Mouse (Mus musculus): Measurements from ENCODE around the gene Tuba8.
A peak's percentile ranks its signal among the peaks of the same experiment; 100 is the strongest.

Gene Tuba8

GRCm38 (mm10) chr6:121210149-121210925 is at the start of gene Tuba8:
Tuba8 (plus strand) TSS chr6:121210696.
- no peak for DNase-seq (ENCODE audit: low read depth, low spot score)

DNA sequence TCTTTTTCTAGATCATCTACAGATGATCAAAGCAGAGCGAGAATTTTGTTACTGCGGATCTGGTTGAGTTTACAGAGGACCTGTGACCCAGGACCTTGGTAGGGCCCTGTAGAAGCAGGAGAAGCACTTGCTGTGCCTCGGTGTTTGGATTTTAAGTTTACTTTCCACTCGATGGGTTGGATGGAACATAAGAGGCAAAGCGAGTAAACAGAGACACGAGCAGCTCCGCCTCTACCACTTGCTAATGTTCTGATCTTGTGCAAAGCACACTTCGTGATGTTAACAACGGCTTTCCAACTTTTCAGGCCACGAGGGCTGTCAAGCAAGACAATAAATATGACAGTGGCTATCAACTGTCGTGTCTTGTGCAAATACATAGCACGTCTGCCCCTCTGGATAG is 47.9 kb upstream of the Tuba8 start:
- no peak for DNase-seq (ENCODE audit: low read depth, low spot score)

- no peak for DNase-seq (ENCODE audit: low read depth, low spot score)
These were observed 44.4 kb upstream of the Tuba8 start for GRCm38 (mm10) chr6:121166098-121166552.

DNA sequence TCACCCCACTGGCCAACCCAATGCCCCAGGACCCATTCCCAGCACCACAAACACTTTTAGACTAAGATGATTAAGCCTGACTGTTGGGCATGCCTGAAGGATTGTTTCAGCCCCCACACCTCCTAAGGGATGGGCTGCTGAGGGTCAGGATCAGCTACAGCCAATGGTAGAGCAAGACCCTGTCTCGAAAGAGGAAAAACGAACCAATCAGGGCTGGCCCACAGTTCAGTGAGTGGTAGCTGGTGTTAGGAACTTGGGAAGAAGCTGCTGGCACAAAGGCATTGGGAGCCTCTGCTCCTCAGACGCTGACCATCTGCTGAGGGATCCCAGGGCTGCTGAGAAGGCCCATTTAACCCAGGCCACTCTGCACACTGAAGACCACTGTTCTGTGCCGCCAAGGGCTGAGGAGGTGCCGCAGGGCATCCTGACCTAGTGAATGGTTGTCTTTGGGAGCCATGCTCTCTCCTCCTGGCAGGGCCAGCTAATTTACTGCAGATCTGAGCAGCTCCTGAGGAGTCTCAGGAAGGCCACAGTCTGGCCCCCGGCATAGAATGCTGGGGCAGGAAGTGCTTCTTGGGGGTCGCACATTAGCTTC is 43.0 kb upstream of the Tuba8 start:
- DNase-seq (ENCODE audit: low read depth, low spot score) = no peak

DNA sequence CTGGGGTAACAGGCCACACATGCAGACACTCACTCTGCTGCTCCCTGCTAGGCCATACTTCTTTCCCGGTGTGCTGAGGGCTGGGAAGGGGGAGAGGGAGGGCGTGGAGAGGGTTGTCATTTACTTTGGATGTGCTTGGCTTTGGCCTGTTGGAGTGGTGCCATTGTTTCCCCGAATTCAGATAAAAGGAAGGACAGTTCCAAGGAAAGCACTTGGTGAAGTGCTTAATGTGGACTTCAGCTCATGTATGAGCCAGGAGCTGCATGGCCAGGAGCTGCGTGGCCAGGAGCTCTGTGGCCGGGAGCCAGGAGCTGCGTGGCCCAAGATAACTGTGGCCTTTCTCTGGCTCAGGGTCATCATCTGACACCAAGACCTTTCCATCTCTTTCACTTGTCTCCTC is 39.4 kb upstream of the Tuba8 start:
- no peak for DNase-seq (ENCODE audit: low read depth, low spot score)

GRCm38 (mm10) chr6:121173471-121173870 is 37.0 kb upstream of the Tuba8 start:
- DNase-seq (ENCODE audit: low read depth, low spot score) = no peak

DNA sequence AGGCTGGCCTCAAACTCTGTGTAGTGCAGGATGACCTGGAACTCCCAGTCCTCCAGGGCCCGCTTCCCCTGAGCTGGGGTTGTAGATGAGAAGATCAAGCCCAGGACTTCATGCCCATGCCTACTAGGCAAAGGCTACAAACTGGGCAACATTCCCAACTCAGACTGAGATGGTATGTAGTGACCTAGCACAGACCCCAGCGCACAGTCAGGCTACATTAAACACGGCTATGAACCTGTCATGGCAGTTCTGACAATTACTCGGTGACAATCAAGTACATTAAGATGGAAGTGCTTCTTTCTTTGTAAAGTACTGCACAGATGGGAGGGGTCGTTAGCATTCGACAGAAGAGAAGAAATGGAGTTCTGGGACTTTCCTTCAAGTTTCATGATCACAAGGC is 35.7 kb upstream of the Tuba8 start:
- no peak for DNase-seq (ENCODE audit: low read depth, low spot score)

DNA sequence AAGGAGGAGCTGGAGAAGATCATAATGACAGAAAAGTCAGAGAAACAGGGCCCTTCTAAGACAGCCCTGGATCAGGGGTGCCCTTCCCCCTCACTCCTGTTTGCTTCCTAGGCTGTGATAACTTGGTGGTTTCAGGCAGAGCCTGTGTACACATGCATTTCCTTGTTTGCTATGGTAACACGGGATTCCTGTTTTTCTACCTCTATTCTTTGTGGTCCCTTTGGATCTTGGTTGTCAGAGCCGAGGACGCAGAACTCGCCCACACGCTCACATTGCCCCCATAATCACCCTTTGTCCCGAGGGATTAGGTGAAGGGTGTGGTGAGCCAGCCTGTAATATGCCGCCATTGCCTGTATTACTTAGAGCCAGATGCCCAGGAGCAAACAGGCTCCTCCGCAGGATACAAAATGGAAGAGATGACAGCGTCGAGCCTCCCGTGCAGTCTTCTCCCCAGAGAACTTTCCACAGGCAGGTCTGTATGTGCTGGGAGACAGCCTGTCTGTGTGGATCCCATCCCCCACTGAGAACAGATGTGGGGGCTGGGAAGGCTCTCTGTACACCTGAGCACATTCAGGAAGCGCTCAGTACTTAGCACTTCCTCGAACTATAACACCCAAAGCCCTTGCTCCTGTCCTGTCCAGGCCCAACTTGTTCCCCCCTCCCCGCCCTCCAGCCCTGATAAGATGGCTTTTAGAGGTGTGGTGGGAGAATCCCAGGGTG is 34.3 kb upstream of the Tuba8 start:
- DNase-seq (ENCODE audit: low read depth, low spot score) = no peak

GRCm38 (mm10) chr6:121176731-121177098 is 33.8 kb upstream of the Tuba8 start:
- no peak for DNase-seq (ENCODE audit: low read depth, low spot score)

GRCm38 (mm10) chr6:121177118-121177708 is 33.3 kb upstream of the Tuba8 start:
- no peak for DNase-seq (ENCODE audit: low read depth, low spot score)

GRCm38 (mm10) chr6:121178700-121179358 is 31.7 kb upstream of the Tuba8 start:
- no peak for DNase-seq (ENCODE audit: low read depth, low spot score)

- no peak for DNase-seq (ENCODE audit: low read depth, low spot score)
These were observed 30.6 kb upstream of the Tuba8 start for GRCm38 (mm10) chr6:121179846-121180245.

DNA sequence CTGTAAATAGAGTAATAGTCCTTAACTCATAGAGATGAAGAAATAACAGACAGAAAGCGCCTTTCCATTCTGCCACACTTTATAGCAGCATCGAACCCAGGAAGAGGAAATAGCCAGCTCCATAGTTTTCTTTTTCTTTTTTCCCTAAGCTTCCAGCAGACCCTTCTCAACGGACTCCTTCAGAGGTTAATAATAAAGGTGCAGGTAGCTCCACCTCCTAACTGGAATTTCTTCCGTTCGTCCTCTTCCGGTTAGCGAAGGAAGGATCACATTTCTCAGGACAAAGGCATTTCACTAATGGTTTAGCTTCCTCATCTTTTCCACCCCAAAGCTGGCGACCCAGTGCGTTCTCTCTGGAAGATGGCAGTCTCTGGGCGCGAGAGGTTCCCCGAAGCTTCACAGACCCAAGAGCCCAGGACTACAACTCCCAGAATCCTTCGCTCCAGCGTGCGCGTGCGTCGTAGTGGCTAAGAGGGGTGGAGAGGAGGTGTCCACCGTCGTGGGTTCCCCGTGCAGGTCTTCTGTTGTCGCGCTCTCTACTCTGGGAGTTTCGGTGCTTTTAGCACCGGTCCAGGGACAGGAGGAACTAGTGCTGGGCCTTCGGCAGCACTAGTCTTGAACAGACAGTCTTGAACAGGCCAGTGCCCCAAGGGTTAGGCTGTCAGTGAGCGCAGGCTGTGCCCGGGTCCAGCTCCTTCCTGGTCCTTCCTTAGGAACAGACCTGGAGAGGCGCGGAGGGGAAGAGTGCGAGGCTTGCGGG is 26.9 kb upstream of the Tuba8 start, which contains the start of gene Pex26:
Gene Pex26, plus strand, starts transcription at position 254 of the 760 bp plus-strand sequence.
- peak; percentile 84 for DNase-seq (ENCODE audit: low read depth, low spot score)

DNA sequence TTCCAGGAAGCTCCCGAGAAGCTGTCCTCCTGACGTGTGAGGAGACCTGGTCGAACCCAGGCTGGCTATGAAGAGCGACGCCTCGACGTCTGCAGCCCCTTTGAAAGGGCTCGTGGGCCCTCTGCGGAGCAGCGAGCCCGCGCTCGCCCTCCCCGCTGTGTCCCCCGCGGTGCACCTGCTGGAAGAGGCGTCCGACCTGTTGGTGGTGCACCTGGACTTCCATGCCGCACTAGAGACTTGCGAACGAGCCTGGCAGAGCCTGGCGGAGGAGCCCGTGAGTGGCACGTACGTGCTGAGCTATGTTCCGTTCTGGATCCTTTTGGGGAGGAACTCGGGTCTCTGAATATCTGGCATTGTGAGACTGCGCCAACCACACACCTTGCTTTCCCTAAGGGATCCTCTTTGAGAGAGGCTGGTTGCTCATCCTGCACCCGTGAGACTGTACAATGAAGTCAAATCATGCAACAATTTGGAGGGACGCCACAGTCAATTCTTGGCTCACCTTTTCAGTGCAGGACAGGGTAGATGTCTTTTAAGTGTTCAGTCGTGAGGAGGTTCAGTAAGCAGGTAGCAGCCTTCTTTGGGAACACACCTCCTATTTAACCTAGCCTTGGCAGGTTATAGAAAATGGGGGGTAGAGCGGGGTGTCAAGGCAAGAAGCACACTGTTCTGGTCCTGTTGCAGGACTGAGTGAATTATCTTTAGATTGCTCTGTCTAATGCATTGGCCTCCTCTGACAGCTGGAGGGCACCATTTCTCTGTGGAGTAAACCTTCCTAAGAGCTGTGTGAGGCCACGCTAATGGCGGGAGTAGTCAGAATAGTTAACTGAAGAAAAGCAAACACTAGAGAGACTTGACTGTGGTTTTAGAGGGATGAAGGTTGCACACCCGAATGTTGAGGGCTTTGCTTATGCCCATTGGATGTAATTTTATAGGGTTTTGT is 26.0 kb upstream of the Tuba8 start:
- DNase-seq (ENCODE audit: low read depth, low spot score) = no peak

DNA sequence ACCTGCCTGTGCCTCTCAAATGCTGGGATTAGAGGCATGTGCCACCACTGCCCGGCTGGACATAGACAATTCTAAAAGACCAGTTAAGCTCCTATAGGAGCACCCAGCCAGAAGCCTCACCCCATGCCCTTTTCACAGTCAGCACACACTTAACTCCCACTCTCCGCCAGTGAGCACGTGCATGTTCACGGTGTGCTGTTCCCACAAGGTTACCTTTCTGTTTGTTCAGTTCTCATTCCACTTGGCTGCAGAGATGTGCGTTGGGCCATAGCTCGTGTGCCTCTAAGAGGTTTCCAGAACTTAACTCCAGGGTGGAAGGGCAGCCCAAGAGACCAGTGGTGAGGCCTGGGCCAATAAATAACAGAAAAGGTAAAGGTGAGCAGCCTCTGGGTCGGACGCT is 25.3 kb upstream of the Tuba8 start:
- DNase-seq (ENCODE audit: low read depth, low spot score) = no peak

- no peak for DNase-seq (ENCODE audit: low read depth, low spot score)
These were observed 19.1 kb upstream of the Tuba8 start for GRCm38 (mm10) chr6:121191261-121192009.

DNA sequence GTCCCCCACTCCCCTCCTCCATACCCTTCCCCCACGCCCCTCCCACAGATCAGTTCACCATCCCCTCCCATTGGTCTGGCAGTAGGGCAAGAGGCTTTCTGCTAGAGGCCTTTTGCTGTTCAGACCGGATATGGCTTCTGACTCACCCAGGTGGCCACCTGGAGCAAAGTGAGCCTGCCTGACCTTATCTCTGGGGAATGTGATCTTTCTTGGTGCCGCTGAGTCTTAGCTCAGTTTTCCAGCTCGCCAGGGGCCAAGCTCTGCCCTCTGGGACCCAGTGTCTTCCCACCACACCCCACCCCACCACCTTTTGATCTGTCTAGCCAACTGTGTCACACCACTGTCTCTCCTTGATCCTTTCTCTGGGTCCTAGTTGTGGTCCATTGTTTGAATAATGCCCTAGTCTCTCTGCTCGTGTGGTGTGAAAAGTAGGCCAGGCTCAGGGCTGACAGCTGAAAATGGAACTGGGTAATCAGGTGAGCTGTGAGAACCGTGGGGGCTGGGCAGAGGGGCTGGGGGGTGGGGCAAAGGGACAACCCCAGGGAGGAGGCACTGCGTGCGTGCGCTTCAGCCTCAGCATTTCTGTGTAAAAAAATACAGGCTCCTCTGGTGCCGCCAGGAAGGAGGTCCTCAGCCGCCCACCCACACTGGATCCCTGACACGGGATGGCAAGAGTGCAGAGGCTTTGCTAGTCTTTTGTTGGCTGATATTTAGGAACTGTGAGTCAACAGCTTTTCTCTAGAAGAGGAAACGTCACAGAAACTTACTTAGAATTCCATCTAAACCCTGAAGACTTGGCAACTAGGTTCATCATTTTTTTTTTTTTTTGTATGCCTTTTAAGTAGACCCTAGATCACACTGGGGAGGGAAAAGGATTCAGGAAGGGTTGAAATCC is 16.2 kb upstream of the Tuba8 start:
- DNase-seq (ENCODE audit: low read depth, low spot score) = no peak
